8 mouse cellular contexts compared by ENCODE assay signal in genomic region chr11:96285771-96286738, GRCm38 (mm10). TPM values are rescaled to one million over a fixed set of nuclear protein-coding genes. Genes with fewer than 3 reads are reported as not detected.
DNase-seq lines count a peak whose midpoint lies in the region; ATAC-seq and TF ChIP-seq lines count a peak whose summit lies in the region.

Gene Hoxb7 (plus strand): TSS chr11:96286623.

- peak within 1 kb of the TSS; percentile 58 for H3K9ac ChIP-seq in intestine, postnatal 0 days (ENCODE audit: low read depth, low read length)
- H3K9ac ChIP-seq in lung, embryonic 15.5 days: peak within 1 kb of the TSS; percentile 58

- H3K27ac ChIP-seq in intestine, postnatal 0 days (ENCODE audit: low read depth, low read length): peak within 1 kb of the TSS; percentile 65
- H3K27ac ChIP-seq in lung, embryonic 15.5 days: peak within 1 kb of the TSS; percentile 84

- H3K4me3 ChIP-seq in intestine, postnatal 0 days (ENCODE audit: low read depth, low read length): peak within 1 kb of the TSS; percentile 50
- H3K4me3 ChIP-seq in lung, embryonic 15.5 days: peak within 1 kb of the TSS; percentile 41

- peak; percentile 20 to 27 for DNase-seq in gastrocnemius, postnatal 36 days
- DNase-seq in gastrocnemius, adult 8-10 months (ENCODE audit: low spot score in 2 of 2): no peak
- peak; percentile 83 for DNase-seq in embryo, embryonic 11 days
- DNase-seq in T-cell, adult 2 months (ENCODE audit: low spot score): no peak
- DNase-seq in frontal cortex, adult 2 months (ENCODE audit: extremely low spot score in 1 of 2, low spot score in 1 of 2): no peak

- no peak for ATAC-seq in intestine, postnatal 0 days
- no peak for ATAC-seq in lung, embryonic 15.5 days (ENCODE audit: borderline replicate concordance, extremely low read depth, low FRiP score, low TSS enrichment)
- ATAC-seq in CD4-positive, CD25-positive, alpha-beta regulatory T cell, adult 4 months: no peak

- no peak for TF ChIP-seq CTCF in intestine, postnatal 0 days (IDR thresholded peaks at IDR 0.05; ENCODE audit: low read depth)

- H3K27me3 ChIP-seq in intestine, postnatal 0 days (replicated peaks; ENCODE audit: control insufficient read depth, insufficient read depth, low read length): peaks cover 61% of the 10 kb centered on the region
- peaks cover 93% of the 10 kb centered on the region for H3K27me3 ChIP-seq in lung, embryonic 15.5 days

- H3K4me1 ChIP-seq in intestine, postnatal 0 days (replicated peaks; ENCODE audit: control insufficient read depth, insufficient read depth, low read length): no peaks in the 10 kb centered on the region
- H3K4me1 ChIP-seq in lung, embryonic 15.5 days: peaks cover 22% of the 10 kb centered on the region

- H3K4me2 ChIP-seq in intestine, postnatal 0 days (replicated peaks; ENCODE audit: low read depth): peak within 1 kb of the TSS; percentile 75
- peak within 1 kb of the TSS; percentile 67 for H3K4me2 ChIP-seq in lung, embryonic 15.5 days

- no peaks in the 10 kb centered on the region for H3K9me3 ChIP-seq in intestine, postnatal 0 days (ENCODE audit: control insufficient read depth)
- no peaks in the 10 kb centered on the region for H3K9me3 ChIP-seq in lung, embryonic 15.5 days

- H3K36me3 ChIP-seq in intestine, postnatal 0 days (ENCODE audit: control insufficient read depth, insufficient read depth): no peaks in the 10 kb centered on the region
- no peaks in the 10 kb centered on the region for H3K36me3 ChIP-seq in lung, embryonic 15.5 days

- intact Hi-C loops in gastrocnemius, postnatal 36 days (cut with DNase I): no loop called here

- 2% methylated on average over 43 of the region's 43 CpGs for WGBS in intestine, postnatal 0 days
- WGBS in lung, embryonic 15.5 days: 1% methylated on average over 41 of the region's 43 CpGs

RNA-seq across cellular contexts. Expression of gene Hoxb7, which starts in this region (rescaled TPM):
- under 1 TPM; 0.39 to 0.41 TPM for total RNA-seq in gastrocnemius, postnatal 36 days (2021)
- 1 to 10 TPM in 1 of 4 experiments, under 1 TPM in 2, not detected in 1; 0.52 to 1.0 (median 0.94) TPM for total RNA-seq in gastrocnemius, adult 8-10 months (2022)
- polyA plus RNA-seq in intestine, postnatal 0 days (2015; fragmentation: Nextera tagmentation; extraction: Ambion mirVana): 7.6 and 8.5 TPM in 2 replicates
- polyA plus RNA-seq in lung, embryonic 15.5 days (2015; fragmentation: Nextera tagmentation; extraction: Ambion mirVana): 2.5 and 3.0 TPM in 2 replicates
- not detected for polyA plus RNA-seq in CD4-positive, CD25-positive, alpha-beta regulatory T cell, adult 4 months (2017; shearing (Covaris generic))
- polyA plus RNA-seq in frontal cortex, adult 2 months (2012; rRNA removed): not detected in 2 replicates

Comparison
In these comparisons a context has a peak if more than half of its experiments do, and no peak if none do; other contexts are left out.
1. Peak in DNase-seq in gastrocnemius, postnatal 36 days; RNA of the gene not detected or under 1 TPM.